Mouse (Mus musculus): ENCODE data around the gene Plekhf1. TPM values are rescaled to one million over a fixed set of nuclear protein-coding genes. Genes with fewer than 3 reads are reported as not detected.

Plekhf1 gene
- polyA plus RNA-seq (2012; rRNA removed) = 0.23 and 0.26 TPM in 2 replicates

DNA sequence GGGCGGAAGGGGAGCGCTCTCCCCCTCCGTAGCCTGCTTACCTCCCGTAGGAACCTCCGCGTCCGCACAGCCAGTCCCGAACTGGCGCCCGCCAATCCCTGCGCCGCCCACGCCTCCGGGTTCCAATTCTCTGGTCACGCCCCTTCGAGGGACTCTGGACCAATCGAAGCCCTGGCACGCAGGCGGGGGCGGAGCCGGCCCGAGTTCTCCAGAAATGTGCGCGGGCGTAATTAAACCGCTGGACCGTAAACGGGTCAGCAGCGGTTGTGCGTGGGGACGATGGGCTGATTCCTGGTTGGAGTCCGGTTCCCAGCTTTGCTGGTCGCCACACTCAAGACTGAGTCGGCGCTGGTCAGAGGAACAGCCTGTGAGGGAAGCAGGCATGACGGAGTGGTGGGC is at the start of gene Plekhf1:
Plekhf1 (minus strand) TSS at position 117 of the 399 bp plus-strand sequence.

DNA sequence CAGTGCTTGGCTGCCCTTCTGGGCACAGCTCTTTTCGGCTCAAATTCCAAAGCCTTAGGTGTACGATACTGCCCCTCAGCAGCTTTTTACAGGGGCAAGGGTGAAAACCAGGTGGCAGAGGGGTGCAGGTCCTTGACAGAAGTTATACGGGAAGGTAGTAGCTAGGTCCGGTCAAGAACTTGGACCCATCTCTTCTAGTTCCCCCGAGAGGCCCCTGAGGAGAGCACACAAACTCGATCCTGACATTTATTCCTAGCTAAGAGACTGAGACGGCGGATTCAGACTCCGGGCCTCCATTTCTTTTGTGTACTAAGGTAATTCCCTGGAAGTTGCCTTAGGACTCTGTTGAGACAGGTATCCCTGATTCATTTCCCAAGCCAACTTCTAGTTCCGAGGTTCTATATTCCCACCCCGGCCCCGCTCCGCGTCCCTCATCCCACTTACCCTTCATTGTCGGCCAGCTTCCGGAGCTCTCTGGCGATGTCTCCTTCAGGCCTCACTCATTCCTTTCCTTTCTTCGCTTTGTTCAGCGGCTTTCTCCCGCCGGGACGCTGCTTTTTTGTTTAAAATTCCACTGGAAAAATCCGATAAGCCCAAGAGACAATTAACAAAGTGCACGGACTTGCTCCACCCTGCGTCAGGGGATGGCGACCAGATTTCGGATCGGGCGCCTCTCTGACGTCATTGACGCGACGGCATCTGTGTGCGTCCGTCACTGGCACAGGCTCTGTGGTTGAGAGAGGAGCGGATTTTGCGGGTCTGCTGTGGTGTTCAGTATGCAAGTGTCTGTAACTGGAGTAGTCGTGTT is 43.1 kb upstream of the Plekhf1 start, which contains the start of gene Pop4:
Pop4 (minus strand) TSS at position 721 of the 808 bp plus-strand sequence.

DNA sequence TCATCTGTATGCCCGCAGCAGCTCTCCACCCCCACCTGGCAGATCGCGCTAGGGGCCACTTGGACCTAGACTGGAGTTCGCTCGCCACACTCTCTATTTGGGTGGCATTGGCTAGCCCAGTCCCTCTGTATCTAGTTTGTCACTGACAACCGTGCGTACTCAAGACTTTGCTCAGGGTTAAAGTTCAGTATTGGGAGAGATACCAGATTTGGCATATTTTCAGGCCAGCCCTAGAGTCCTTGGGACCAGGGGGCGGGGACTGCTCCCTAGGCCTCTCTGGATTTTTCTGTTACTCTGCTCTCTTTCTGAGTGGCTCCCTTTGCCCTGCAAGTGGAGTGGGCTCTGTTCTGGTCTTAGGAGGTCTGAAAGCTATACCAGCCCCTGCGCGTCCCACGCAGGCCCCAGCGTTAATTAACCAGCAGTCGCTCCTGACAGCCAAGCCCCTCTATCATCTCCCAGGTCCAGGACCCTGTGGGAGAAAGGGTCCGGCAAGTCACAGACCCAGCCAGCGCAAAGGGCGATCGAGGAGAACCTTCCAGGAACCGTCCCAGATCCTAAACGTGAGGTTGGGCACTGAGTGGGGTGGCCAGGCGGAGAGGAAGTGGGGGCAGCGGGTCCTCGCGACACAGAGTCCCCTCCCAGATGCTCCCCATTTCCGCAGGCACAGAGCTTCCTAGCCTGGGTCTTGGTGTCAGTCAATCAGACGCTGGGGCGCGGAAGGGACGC is 44.7 kb downstream of the Plekhf1 start, which contains the start of gene 1600014C10Rik:
1600014C10Rik (plus strand) TSS at position 256 of the 726 bp plus-strand sequence.

Other genes with a start within 250 kb of the Plekhf1 start
- gene Uri1, start 204.5 kb downstream of the Plekhf1 start, polyA plus RNA-seq (2012; rRNA removed) = 8.0 and 8.5 TPM in 2 replicates
- gene Ccne1, start 120.5 kb downstream of the Plekhf1 start, polyA plus RNA-seq (2012; rRNA removed) = 70.1 and 79.8 TPM in 2 replicates
- 4.1 and 5.0 TPM in 2 replicates for gene 1600014C10Rik, start 44.8 kb downstream of the Plekhf1 start, polyA plus RNA-seq (2012; rRNA removed)
- gene Pop4, start 43.4 kb upstream of the Plekhf1 start, polyA plus RNA-seq (2012; rRNA removed) = 8.0 and 10.7 TPM in 2 replicates

Measured in liver, embryonic 14 days (tissue).